Mouse (Mus musculus) ovary, postnatal 14 days (tissue): ENCODE data around the gene Pramef17.
A peak's percentile ranks its signal among the peaks of the same experiment; 100 is the strongest.
"Not testable (repeated sequence)": the region's sequence is repeated elsewhere in the genome, so short reads cannot be mapped to it uniquely, and the experiment has no call there.

Experiments used
- DNase-seq: peaks from one replicate; pipeline ENCODE4 v3.0.0; 2022; ENCODE audit warnings: low spot score

Pramef17 gene

GRCm38 (mm10) chr4:143994269-143994668 is at the start of gene Pramef17:
Gene Pramef17 (minus strand): TSS chr4:143994369.
- DNase-seq = not testable (repeated sequence)

- DNase-seq = peak; percentile 42
Measured at GRCm38 (mm10) chr4:143988126-143988525, 6.0 kb downstream of the Pramef17 start.

GRCm38 (mm10) chr4:143987475-143987941 is 6.7 kb downstream of the Pramef17 start:
- DNase-seq = peak; percentile 18

- DNase-seq = peak; percentile 13
Measured at GRCm38 (mm10) chr4:143985733-143986132, 8.4 kb downstream of the Pramef17 start.

- peak; percentile 5 for DNase-seq
Measured at GRCm38 (mm10) chr4:143985165-143985564, 9.0 kb downstream of the Pramef17 start.

- not testable (repeated sequence) for DNase-seq
Measured at GRCm38 (mm10) chr4:143983446-143983845, 10.7 kb downstream of the Pramef17 start.

GRCm38 (mm10) chr4:143966850-143967249 is 27.3 kb downstream of the Pramef17 start, which contains the start of gene Gm13101:
Gene Gm13101 (minus strand): TSS chr4:143966950.
- not testable (repeated sequence) for DNase-seq

- DNase-seq = not testable (repeated sequence)
Measured at GRCm38 (mm10) chr4:143950916-143951315, 43.3 kb downstream of the Pramef17 start, which contains the start of gene Pramef25. Gene Pramef25 (minus strand): TSS chr4:143951016.
